ENCODE assay signal across 15 mouse cellular contexts in genomic region chr16:57912001-57912400, GRCm38 (mm10).
DNase-seq lines count a peak whose midpoint lies in the region; ATAC-seq lines count a peak whose summit lies in the region.
"Had no signal": no experiment of that assay in that cellular context is flagged by ENCODE, and none has a peak within 500 bp of the region (broad histone marks: within the 10 kb centered on the region; RNA-seq: fewer than 3 reads in every experiment).

No protein-coding gene starts in this region.

- DNase-seq in forebrain, embryonic 11.5 days (ENCODE audit: low spot score) = no peak
- peak; percentile 80 for DNase-seq in Muller cell, postnatal 12 days (ENCODE audit: inconsistent ontology term)
- peak; percentile 50 to 64 for DNase-seq in heart, postnatal 10 days
- DNase-seq in spleen, postnatal 4 days (ENCODE audit: low spot score in 2 of 2) = no peak
- DNase-seq in right cerebral cortex, adult 2 months (ENCODE audit: low spot score in 2 of 2) = no peak
- DNase-seq: adrenal gland, adult 8-10 months; cerebellum, adult 11 months; kidney, adult 8-10 months; layer of hippocampus, postnatal 36 days; lung, adult 18-20 months; thymus, adult 18-20 months had no signal

- 31% methylated on average over 2 of the region's 2 CpGs for WGBS in forebrain, embryonic 13.5 days
- 63% methylated on average over 2 of the region's 2 CpGs for WGBS in forebrain, embryonic 11.5 days
- 35% methylated on average over 2 of the region's 2 CpGs for WGBS in hindbrain, embryonic 15.5 days
- 56% methylated on average over 2 of the region's 2 CpGs for WGBS in hindbrain, embryonic 13.5 days

- H3K4me2 ChIP-seq in forebrain, embryonic 13.5 days = no peak overlapping the region
- no peak overlapping the region for H3K4me2 ChIP-seq in forebrain, embryonic 11.5 days (ENCODE audit: low read depth, low read length, severe bottlenecking)
- H3K4me2 ChIP-seq in hindbrain, embryonic 15.5 days = no peak overlapping the region
- no peak overlapping the region for H3K4me2 ChIP-seq in hindbrain, embryonic 13.5 days

- no peaks in the 10 kb centered on the region for H3K27me3 ChIP-seq in forebrain, embryonic 13.5 days
- H3K27me3 ChIP-seq in forebrain, embryonic 11.5 days (ENCODE audit: control insufficient read depth, insufficient read depth, low read length) = no peaks in the 10 kb centered on the region
- no peaks in the 10 kb centered on the region for H3K27me3 ChIP-seq in hindbrain, embryonic 15.5 days
- no peaks in the 10 kb centered on the region for H3K27me3 ChIP-seq in hindbrain, embryonic 13.5 days

- no peak overlapping the region for H3K4me3 ChIP-seq in forebrain, embryonic 13.5 days
- H3K4me3 ChIP-seq in forebrain, embryonic 11.5 days (ENCODE audit: low read depth, low read length) = no peak overlapping the region
- H3K4me3 ChIP-seq in hindbrain, embryonic 15.5 days = no peak overlapping the region
- no peak overlapping the region for H3K4me3 ChIP-seq in hindbrain, embryonic 13.5 days
- H3K4me3 ChIP-seq: erythroblast, embryonic 14.5 days had no signal

- ATAC-seq in forebrain, embryonic 13.5 days = peak; percentile 41; the same call in 1 of the 2 replicates
- ATAC-seq in forebrain, embryonic 11.5 days (replicated peaks; ENCODE audit: low FRiP score) = no peak
- ATAC-seq in hindbrain, embryonic 15.5 days (ENCODE audit: low FRiP score, low read depth) = peak; percentile 61; the same call in 1 of the 2 replicates
- ATAC-seq in hindbrain, embryonic 13.5 days (ENCODE audit: low FRiP score) = no peak

- H3K27ac ChIP-seq in forebrain, embryonic 13.5 days = no peak overlapping the region
- H3K27ac ChIP-seq in forebrain, embryonic 11.5 days (ENCODE audit: low read depth, low read length) = no peak overlapping the region
- no peak overlapping the region for H3K27ac ChIP-seq in hindbrain, embryonic 15.5 days (replicated peaks)
- H3K27ac ChIP-seq in hindbrain, embryonic 13.5 days = no peak overlapping the region

- intact Hi-C loops in heart, postnatal 10 days (cut with DNase I) = no loop called here

- H3K4me1 ChIP-seq in forebrain, embryonic 13.5 days = no peaks in the 10 kb centered on the region
- H3K4me1 ChIP-seq in forebrain, embryonic 11.5 days (replicated peaks; ENCODE audit: control insufficient read depth, insufficient read depth, low read length) = no peaks in the 10 kb centered on the region
- peaks cover 5% of the 10 kb centered on the region; the same call in 1 of the 2 replicates for H3K4me1 ChIP-seq in hindbrain, embryonic 15.5 days (replicated peaks)
- H3K4me1 ChIP-seq in hindbrain, embryonic 13.5 days (replicated peaks) = no peaks in the 10 kb centered on the region

- H3K9ac ChIP-seq in forebrain, embryonic 13.5 days = no peak overlapping the region
- no peak overlapping the region for H3K9ac ChIP-seq in forebrain, embryonic 11.5 days (ENCODE audit: low read length)
- H3K9ac ChIP-seq in hindbrain, embryonic 15.5 days = no peak overlapping the region
- no peak overlapping the region for H3K9ac ChIP-seq in hindbrain, embryonic 13.5 days

- H3K9me3 ChIP-seq in forebrain, embryonic 13.5 days (replicated peaks) = no peaks in the 10 kb centered on the region
- H3K9me3 ChIP-seq in forebrain, embryonic 11.5 days (ENCODE audit: control insufficient read depth, low read length) = no peaks in the 10 kb centered on the region
- no peaks in the 10 kb centered on the region for H3K9me3 ChIP-seq in hindbrain, embryonic 15.5 days
- H3K9me3 ChIP-seq in hindbrain, embryonic 13.5 days = no peaks in the 10 kb centered on the region

- no peaks in the 10 kb centered on the region for H3K36me3 ChIP-seq in forebrain, embryonic 13.5 days (ENCODE audit: poor library complexity, severe bottlenecking)
- H3K36me3 ChIP-seq in forebrain, embryonic 11.5 days (ENCODE audit: control insufficient read depth, insufficient read depth, low read length) = no peaks in the 10 kb centered on the region
- H3K36me3 ChIP-seq in hindbrain, embryonic 15.5 days = no peaks in the 10 kb centered on the region
- no peaks in the 10 kb centered on the region for H3K36me3 ChIP-seq in hindbrain, embryonic 13.5 days

Comparison
In these comparisons a context has a peak if more than half of its experiments do, and no peak if none do; other contexts are left out.
1. ATAC-seq: peak in forebrain, embryonic 13.5 days (single experiment) and hindbrain, embryonic 15.5 days (single experiment); none in forebrain, embryonic 11.5 days (single experiment) and hindbrain, embryonic 13.5 days (single experiment).
2. DNase-seq: peak in Muller cell, postnatal 12 days (single experiment) and heart, postnatal 10 days (2 of 2); none in forebrain, embryonic 11.5 days (single experiment), spleen, postnatal 4 days (0 of 2) and right cerebral cortex, adult 2 months (0 of 2).